ENCODE assay signal across 12 mouse cellular contexts in genomic region chr13:17772574-17772973, GRCm38 (mm10). TPM values are rescaled to one million over a fixed set of nuclear protein-coding genes. Genes with fewer than 3 reads are reported as not detected.
DNase-seq lines count a peak whose midpoint lies in the region; ATAC-seq and TF ChIP-seq lines count a peak whose summit lies in the region.
"Had no signal": no experiment of that assay in that cellular context is flagged by ENCODE, and none has a peak within 500 bp of the region (broad histone marks: within the 10 kb centered on the region; RNA-seq: fewer than 3 reads in every experiment).

No protein-coding gene starts in this region.

- WGBS in midbrain, embryonic 14.5 days, result 75% methylated on average over 6 of the region's 6 CpGs
- 80% methylated on average over 6 of the region's 6 CpGs for WGBS in midbrain, embryonic 13.5 days
- 56% methylated on average over 6 of the region's 6 CpGs for WGBS in cerebellum, adult 2 months

- DNase-seq in midbrain, embryonic 14.5 days, result peak; percentile 5
- peak; percentile 37 for DNase-seq in layer of hippocampus, adult 11-12 months (ENCODE audit: low spot score)
- peak; percentile 19 to 51 for DNase-seq in left cerebral cortex, adult 8-10 months (ENCODE audit: low spot score in 2 of 2)
- peak; percentile 25 to 71 for DNase-seq in right cerebral cortex, postnatal 36 days (ENCODE audit: low spot score in 2 of 2)
- DNase-seq in urinary bladder, postnatal 36 days (ENCODE audit: low spot score in 2 of 2), result no peak
- DNase-seq in gastrocnemius, postnatal 36 days, result no peak
- DNase-seq in cerebellum, adult 2 months, result no peak
- DNase-seq: cerebellum, adult 9-10 months; heart, adult 2 months; kidney, postnatal 14 days; liver had no signal

- H3K27me3 ChIP-seq in midbrain, embryonic 14.5 days (ENCODE audit: control insufficient read depth, insufficient read depth, low read length), result no peaks in the 10 kb centered on the region
- H3K27me3 ChIP-seq in midbrain, embryonic 13.5 days, result no peaks in the 10 kb centered on the region
- H3K27me3 ChIP-seq in cerebellum, adult 2 months (ENCODE audit: control insufficient read depth, insufficient read depth, low read length), result no peaks in the 10 kb centered on the region

- no peak overlapping the region for H3K9ac ChIP-seq in midbrain, embryonic 14.5 days (replicated peaks; ENCODE audit: low read length)
- H3K9ac ChIP-seq in midbrain, embryonic 13.5 days (replicated peaks), result no peak overlapping the region

- no peak overlapping the region for H3K27ac ChIP-seq in midbrain, embryonic 14.5 days (replicated peaks; ENCODE audit: low read depth, low read length)
- no peak overlapping the region for H3K27ac ChIP-seq in midbrain, embryonic 13.5 days
- no peak overlapping the region for H3K27ac ChIP-seq in cerebellum, adult 2 months (ENCODE audit: insufficient read depth, low read length)
- H3K27ac ChIP-seq: heart, adult 2 months had no signal

- no peak overlapping the region for H3K4me3 ChIP-seq in midbrain, embryonic 14.5 days (replicated peaks; ENCODE audit: low read depth, low read length)
- H3K4me3 ChIP-seq in midbrain, embryonic 13.5 days (replicated peaks), result no peak overlapping the region
- H3K4me3 ChIP-seq in cerebellum, adult 2 months (replicated peaks; ENCODE audit: insufficient read depth, low read depth, low read length), result no peak overlapping the region
- H3K4me3 ChIP-seq: heart, adult 2 months had no signal

- H3K4me1 ChIP-seq in midbrain, embryonic 14.5 days (ENCODE audit: control insufficient read depth, insufficient read depth, low read length), result no peaks in the 10 kb centered on the region
- no peaks in the 10 kb centered on the region for H3K4me1 ChIP-seq in midbrain, embryonic 13.5 days (replicated peaks)
- no peaks in the 10 kb centered on the region for H3K4me1 ChIP-seq in cerebellum, adult 2 months (ENCODE audit: control insufficient read depth, insufficient read depth, low read length)

- intact Hi-C loops in gastrocnemius, postnatal 36 days (cut with DNase I), result no loop called here

- H3K9me3 ChIP-seq in midbrain, embryonic 14.5 days (ENCODE audit: control insufficient read depth, low read length), result no peaks in the 10 kb centered on the region
- no peaks in the 10 kb centered on the region for H3K9me3 ChIP-seq in midbrain, embryonic 13.5 days

- TF ChIP-seq CTCF in cerebellum, adult 2 months (IDR thresholded peaks at IDR 0.05; ENCODE audit: borderline replicate concordance, insufficient read depth, low read depth, low read length), result no peak

- no peak for ATAC-seq in midbrain, embryonic 14.5 days (ENCODE audit: low FRiP score, low TSS enrichment)
- ATAC-seq in midbrain, embryonic 13.5 days, result no peak

- no peak overlapping the region for H3K4me2 ChIP-seq in midbrain, embryonic 14.5 days (ENCODE audit: low read length)
- no peak overlapping the region for H3K4me2 ChIP-seq in midbrain, embryonic 13.5 days (replicated peaks)

- peaks cover 8% of the 10 kb centered on the region for H3K36me3 ChIP-seq in midbrain, embryonic 14.5 days (ENCODE audit: control insufficient read depth, insufficient read depth, low read length)
- H3K36me3 ChIP-seq in midbrain, embryonic 13.5 days, result peaks cover 8% of the 10 kb centered on the region

- TF ChIP-seq POLR2A in cerebellum, adult 2 months (IDR thresholded peaks at IDR 0.05; ENCODE audit: borderline replicate concordance, insufficient read depth, low read length), result no peak

RNA-seq across cellular contexts. Expression of gene Cdk13, which starts 32.3 kb away (rescaled TPM):
- polyA plus RNA-seq in midbrain, embryonic 14.5 days (2014; fragmentation: Nextera tagmentation; extraction: Ambion mirVana), result 21.0 and 21.1 TPM in 2 replicates
- 17.4 and 18.9 TPM in 2 replicates for polyA plus RNA-seq in midbrain, embryonic 13.5 days (2015; fragmentation: Nextera tagmentation; extraction: Ambion mirVana)
- total RNA-seq in left cerebral cortex, adult 8-10 months (2022), result 10 to 100 TPM; 54.0 to 59.9 (median 55.3) TPM
- total RNA-seq in gastrocnemius, postnatal 36 days (2021), result 10 to 100 TPM; 13.1 to 20.7 TPM
- 31.0 and 32.4 TPM in 2 replicates for polyA plus RNA-seq in cerebellum, adult 2 months (2012; rRNA removed)

Comparison
In these comparisons a context has a peak if more than half of its experiments do, and no peak if none do; other contexts are left out.
1. DNase-seq: peak in midbrain, embryonic 14.5 days (single experiment), layer of hippocampus, adult 11-12 months (single experiment), left cerebral cortex, adult 8-10 months (2 of 2) and right cerebral cortex, postnatal 36 days (2 of 2); none in urinary bladder, postnatal 36 days (0 of 2), gastrocnemius, postnatal 36 days (0 of 2) and cerebellum, adult 2 months (0 of 2).